Mouse (Mus musculus): ENCODE results near the gene Atp2c2. TPM values are rescaled to one million over a fixed set of nuclear protein-coding genes. Genes with fewer than 3 reads are reported as not detected.

Gene Atp2c2
- polyA plus RNA-seq, 1 experiment: 3.4 TPM

DNA sequence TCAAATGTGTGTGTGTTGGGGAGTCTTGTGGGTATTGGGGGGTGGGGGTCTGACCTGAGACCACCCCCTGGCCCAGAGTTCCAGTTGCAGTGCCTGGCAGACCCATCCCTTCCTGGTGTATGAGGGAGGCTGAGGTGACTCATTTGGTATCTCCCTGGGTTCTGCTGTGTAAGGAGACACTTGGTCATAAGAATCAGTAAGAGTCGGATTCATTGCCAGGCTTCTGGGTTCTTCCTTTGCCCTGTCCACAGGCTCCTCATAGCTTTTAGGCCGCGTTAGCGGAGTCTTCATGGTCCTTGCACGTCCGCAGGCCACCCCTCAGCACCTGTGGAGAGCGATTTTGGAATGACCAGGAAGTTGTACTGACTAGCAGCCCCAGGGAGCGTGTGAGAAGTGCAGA is 8.7 kb downstream of the Atp2c2 start:
- H3K4me1 ChIP-seq (ENCODE audit: control insufficient read depth, insufficient read depth, low read length): peaks cover 3% of the 10 kb centered on the region
- no peak overlapping the region for H3K27ac ChIP-seq (ENCODE audit: insufficient read depth, low read length)
- H3K36me3 ChIP-seq (ENCODE audit: control insufficient read depth, insufficient read depth, low read length, poor library complexity, severe bottlenecking): no peaks in the 10 kb centered on the region
- H3K9ac ChIP-seq (ENCODE audit: low read depth, poor library complexity, severe bottlenecking): no peak overlapping the region
- TF ChIP-seq POLR2A (IDR thresholded peaks at IDR 0.05; ENCODE audit: insufficient read depth, low read length): no peak
- TF ChIP-seq EP300 (IDR thresholded peaks at IDR 0.05; ENCODE audit: insufficient read depth, low read depth, low read length): no peak
- no peak for TF ChIP-seq CTCF (IDR thresholded peaks at IDR 0.05; ENCODE audit: low read depth, low read length)
- no peaks in the 10 kb centered on the region for H3K27me3 ChIP-seq (ENCODE audit: control insufficient read depth, insufficient read depth, low read length, poor library complexity, severe bottlenecking)
- H3K9me3 ChIP-seq (replicated peaks; ENCODE audit: control insufficient read depth, insufficient read depth, low read length, poor library complexity, severe bottlenecking): no peaks in the 10 kb centered on the region
- H3K4me3 ChIP-seq (ENCODE audit: low read depth, low read length): no peak overlapping the region

DNA sequence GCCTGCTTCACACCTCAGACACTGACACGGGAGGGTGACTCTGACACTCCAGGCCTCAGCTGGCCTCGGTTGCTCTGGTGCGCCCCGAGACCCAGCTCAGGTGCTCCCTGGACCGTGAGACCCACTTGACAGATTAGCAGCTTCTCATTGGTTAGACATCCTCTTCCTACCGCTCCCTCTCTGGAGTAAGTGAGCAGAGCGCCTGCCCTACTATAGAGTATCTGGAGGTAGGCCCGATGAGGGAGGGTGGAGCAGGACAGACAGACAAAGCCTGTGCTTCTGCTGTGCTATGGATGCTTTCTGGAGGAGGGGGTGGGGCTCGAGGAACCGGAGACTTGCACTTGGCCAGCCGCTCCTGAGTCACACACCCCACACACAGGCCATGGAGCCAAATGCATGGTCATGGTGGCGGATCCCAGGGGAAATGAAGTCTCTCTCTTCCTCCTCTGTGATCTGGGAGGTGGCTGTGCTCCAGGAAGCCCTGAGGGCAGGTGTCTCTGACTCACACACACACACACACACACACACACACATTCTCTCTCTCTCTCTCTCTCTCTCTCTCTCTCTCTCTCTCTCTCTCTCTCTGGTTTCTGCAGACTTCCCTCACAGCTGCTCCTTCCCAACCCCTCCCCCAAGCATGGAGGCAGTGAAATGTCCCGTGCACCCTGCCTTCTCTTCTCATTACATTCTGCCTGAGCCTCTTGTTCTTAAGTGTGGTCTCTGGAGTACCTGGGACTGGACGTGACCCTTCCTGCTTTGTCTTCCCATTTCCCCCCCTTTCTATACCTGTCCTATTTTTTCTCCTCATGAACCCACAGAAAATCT is 9.3 kb downstream of the Atp2c2 start:
- no peak overlapping the region for H3K27ac ChIP-seq (ENCODE audit: insufficient read depth, low read length)
- H3K4me1 ChIP-seq (ENCODE audit: control insufficient read depth, insufficient read depth, low read length): peaks cover 3% of the 10 kb centered on the region
- no peaks in the 10 kb centered on the region for H3K27me3 ChIP-seq (ENCODE audit: control insufficient read depth, insufficient read depth, low read length, poor library complexity, severe bottlenecking)
- H3K4me3 ChIP-seq (ENCODE audit: low read depth, low read length): no peak overlapping the region
- no peak for TF ChIP-seq EP300 (IDR thresholded peaks at IDR 0.05; ENCODE audit: insufficient read depth, low read depth, low read length)
- TF ChIP-seq POLR2A (IDR thresholded peaks at IDR 0.05; ENCODE audit: insufficient read depth, low read length): no peak
- no peak for TF ChIP-seq CTCF (IDR thresholded peaks at IDR 0.05; ENCODE audit: low read depth, low read length)
- no peak overlapping the region for H3K9ac ChIP-seq (ENCODE audit: low read depth, poor library complexity, severe bottlenecking)
- H3K36me3 ChIP-seq (ENCODE audit: control insufficient read depth, insufficient read depth, low read length, poor library complexity, severe bottlenecking): no peaks in the 10 kb centered on the region
- H3K9me3 ChIP-seq (replicated peaks; ENCODE audit: control insufficient read depth, insufficient read depth, low read length, poor library complexity, severe bottlenecking): no peaks in the 10 kb centered on the region

GRCm38 (mm10) chr8:119709703-119710093 is 9.9 kb downstream of the Atp2c2 start:
- TF ChIP-seq CTCF (IDR thresholded peaks at IDR 0.05; ENCODE audit: low read depth, low read length): no peak
- no peak for TF ChIP-seq EP300 (IDR thresholded peaks at IDR 0.05; ENCODE audit: insufficient read depth, low read depth, low read length)
- TF ChIP-seq POLR2A (IDR thresholded peaks at IDR 0.05; ENCODE audit: insufficient read depth, low read length): no peak
- Histone ChIP-seq H3K27ac (ENCODE audit: insufficient read depth, low read length) (no peak overlapping the region), H3K27me3 (ENCODE audit: control insufficient read depth, insufficient read depth, low read length, poor library complexity, severe bottlenecking) (no peaks in the 10 kb centered on the region)

GRCm38 (mm10) chr8:119712226-119712625 is 12.4 kb downstream of the Atp2c2 start:
- TF ChIP-seq POLR2A (IDR thresholded peaks at IDR 0.05; ENCODE audit: insufficient read depth, low read length): no peak
- TF ChIP-seq CTCF (IDR thresholded peaks at IDR 0.05; ENCODE audit: low read depth, low read length): no peak
- no peak for TF ChIP-seq EP300 (IDR thresholded peaks at IDR 0.05; ENCODE audit: insufficient read depth, low read depth, low read length)
- Histone ChIP-seq H3K4me3 (ENCODE audit: low read depth, low read length) (no peak overlapping the region), H3K36me3 (ENCODE audit: control insufficient read depth, insufficient read depth, low read length, poor library complexity, severe bottlenecking) (no peaks in the 10 kb centered on the region), H3K27me3 (ENCODE audit: control insufficient read depth, insufficient read depth, low read length, poor library complexity, severe bottlenecking) (no peaks in the 10 kb centered on the region), H3K4me1 (ENCODE audit: control insufficient read depth, insufficient read depth, low read length) (peaks cover 3% of the 10 kb centered on the region), H3K9me3 (replicated peaks; ENCODE audit: control insufficient read depth, insufficient read depth, low read length, poor library complexity, severe bottlenecking) (no peaks in the 10 kb centered on the region), H3K9ac (ENCODE audit: low read depth, poor library complexity, severe bottlenecking) (no peak overlapping the region), H3K27ac (ENCODE audit: insufficient read depth, low read length) (no peak overlapping the region)

More at GRCm38 (mm10) chr8:119709703-119710093, 9.9 kb downstream of the Atp2c2 start:
- H3K9me3 ChIP-seq (replicated peaks; ENCODE audit: control insufficient read depth, insufficient read depth, low read length, poor library complexity, severe bottlenecking): no peaks in the 10 kb centered on the region
- no peaks in the 10 kb centered on the region for H3K36me3 ChIP-seq (ENCODE audit: control insufficient read depth, insufficient read depth, low read length, poor library complexity, severe bottlenecking)
- H3K4me1 ChIP-seq (ENCODE audit: control insufficient read depth, insufficient read depth, low read length): peaks cover 3% of the 10 kb centered on the region
- no peak overlapping the region for H3K4me3 ChIP-seq (ENCODE audit: low read depth, low read length)
- H3K9ac ChIP-seq (ENCODE audit: low read depth, poor library complexity, severe bottlenecking): no peak overlapping the region

DNA sequence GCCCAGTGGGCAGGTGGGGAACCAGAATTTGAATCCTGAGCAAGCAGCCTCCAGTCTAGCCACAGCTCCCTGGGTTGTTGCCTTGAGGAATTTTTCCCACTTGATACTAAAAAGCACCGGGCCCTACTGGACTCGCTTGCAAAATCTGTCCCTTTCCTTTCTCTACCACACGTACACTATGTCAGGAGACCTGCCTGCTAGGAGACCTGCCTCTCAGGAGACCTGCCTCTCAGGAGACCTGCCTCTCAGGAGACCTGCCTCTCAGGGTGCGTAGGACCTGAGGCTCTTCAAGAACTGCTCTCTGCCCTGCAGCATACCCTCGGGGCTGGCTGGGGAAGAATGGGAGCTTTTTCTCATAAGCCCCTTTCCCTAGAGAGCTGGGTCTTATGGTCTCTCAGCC is 13.6 kb downstream of the Atp2c2 start:
- TF ChIP-seq POLR2A (IDR thresholded peaks at IDR 0.05; ENCODE audit: insufficient read depth, low read length) (no peak), EP300 (IDR thresholded peaks at IDR 0.05; ENCODE audit: insufficient read depth, low read depth, low read length) (no peak), CTCF (IDR thresholded peaks at IDR 0.05; ENCODE audit: low read depth, low read length) (no peak)
- Histone ChIP-seq H3K27me3 (ENCODE audit: control insufficient read depth, insufficient read depth, low read length, poor library complexity, severe bottlenecking) (no peaks in the 10 kb centered on the region), H3K4me3 (ENCODE audit: low read depth, low read length) (no peak overlapping the region), H3K9ac (ENCODE audit: low read depth, poor library complexity, severe bottlenecking) (no peak overlapping the region), H3K4me1 (ENCODE audit: control insufficient read depth, insufficient read depth, low read length) (peaks cover 3% of the 10 kb centered on the region), H3K36me3 (ENCODE audit: control insufficient read depth, insufficient read depth, low read length, poor library complexity, severe bottlenecking) (no peaks in the 10 kb centered on the region), H3K9me3 (replicated peaks; ENCODE audit: control insufficient read depth, insufficient read depth, low read length, poor library complexity, severe bottlenecking) (no peaks in the 10 kb centered on the region), H3K27ac (ENCODE audit: insufficient read depth, low read length) (no peak overlapping the region)

DNA sequence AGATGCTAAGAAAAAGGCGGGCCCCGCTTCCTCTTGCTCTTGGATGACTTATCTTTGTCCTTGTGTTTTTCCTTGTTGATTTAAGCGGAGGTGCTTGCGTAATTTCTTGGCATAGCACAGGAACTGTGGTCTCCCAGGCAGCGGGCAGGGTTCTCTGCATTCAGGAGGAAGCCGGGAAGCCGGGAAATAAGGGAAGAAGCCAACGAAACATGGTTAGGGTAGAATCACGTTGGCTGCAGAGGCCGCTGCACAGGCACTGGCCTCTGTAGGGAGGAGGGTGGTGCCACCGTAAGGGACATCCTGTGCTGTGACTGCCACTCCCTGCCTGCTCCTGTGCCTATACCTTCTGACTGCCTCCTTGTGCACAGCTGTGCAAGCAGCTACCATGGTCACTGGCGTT is 15.4 kb downstream of the Atp2c2 start:
- no peak overlapping the region for H3K4me3 ChIP-seq (ENCODE audit: low read depth, low read length)
- no peak for TF ChIP-seq CTCF (IDR thresholded peaks at IDR 0.05; ENCODE audit: low read depth, low read length)
- no peak for TF ChIP-seq EP300 (IDR thresholded peaks at IDR 0.05; ENCODE audit: insufficient read depth, low read depth, low read length)
- no peak for TF ChIP-seq POLR2A (IDR thresholded peaks at IDR 0.05; ENCODE audit: insufficient read depth, low read length)
- H3K27me3 ChIP-seq (ENCODE audit: control insufficient read depth, insufficient read depth, low read length, poor library complexity, severe bottlenecking): no peaks in the 10 kb centered on the region
- H3K36me3 ChIP-seq (ENCODE audit: control insufficient read depth, insufficient read depth, low read length, poor library complexity, severe bottlenecking): no peaks in the 10 kb centered on the region
- H3K4me1 ChIP-seq (ENCODE audit: control insufficient read depth, insufficient read depth, low read length): no peaks in the 10 kb centered on the region
- H3K27ac ChIP-seq (ENCODE audit: insufficient read depth, low read length): no peak overlapping the region
- H3K9me3 ChIP-seq (replicated peaks; ENCODE audit: control insufficient read depth, insufficient read depth, low read length, poor library complexity, severe bottlenecking): no peaks in the 10 kb centered on the region
- no peak overlapping the region for H3K9ac ChIP-seq (ENCODE audit: low read depth, poor library complexity, severe bottlenecking)

Data from ES-Bruce4 (cell line).